Mouse (Mus musculus): ENCODE measurements at regions not wholly inside any gene's neighbourhood (a gene's known extent, or its start where the extent isn't known, plus 50 kb on each side); places are given as distances from the start of the nearest gene placed in this dataset.
"Not testable (repeated sequence)": the region's sequence is repeated elsewhere in the genome, so short reads cannot be mapped to it uniquely, and the experiment has no call there.

GRCm38 (mm10) chr10:96697781-96698180, 81.0 kb downstream of the Btg1 start:
- ChIA-PET CTCF (interaction anchor here (1.0 to 1.5 kb wide), 2 partner anchors 11 to 21 kb away, joined by 3 to 4 read pairs; no protein-coding TSS in a partner anchor), POLR2A (interaction anchor here (0.6 kb wide), 2 partner anchors 80 to 91 kb away, joined by 3 read pairs; no protein-coding TSS in a partner anchor)
- DNase-seq (ENCODE audit: low read depth, low spot score) (no peak), ATAC-seq (peak; percentile 94)
- no peak for TF ChIP-seq CTCF (IDR thresholded peaks at IDR 0.05)
- in situ Hi-C loops (cut with MboI; ENCODE audit: low pct_unique_long_range_greater_than_20kb) = no loop called here
- no peaks in the 10 kb centered on the region for H3K27me3 ChIP-seq

- in situ Hi-C loops (cut with MboI; ENCODE audit: low pct_unique_long_range_greater_than_20kb) = no loop called here
- ChIA-PET POLR2A (no interaction called here), CTCF (interaction anchor here (0.9 to 1.6 kb wide), 3 partner anchors 10 to 20 kb away, joined by 3 to 4 read pairs (median 3); no protein-coding TSS in a partner anchor)
- TF ChIP-seq CTCF (IDR thresholded peaks at IDR 0.05) = no peak
- H3K27me3 ChIP-seq = no peaks in the 10 kb centered on the region
- no peak for ATAC-seq
- no peak for DNase-seq (ENCODE audit: low read depth, low spot score)
Observed at GRCm38 (mm10) chr10:96706656-96707055, 89.8 kb downstream of the Btg1 start.

- POLR2A ChIA-PET = no interaction called here
- ATAC-seq (no peak), DNase-seq (ENCODE audit: low read depth, low spot score) (no peak)
- no peak for TF ChIP-seq CTCF (IDR thresholded peaks at IDR 0.05)
- in situ Hi-C loops (cut with MboI; ENCODE audit: low pct_unique_long_range_greater_than_20kb) = no loop called here
- H3K27me3 ChIP-seq = no peaks in the 10 kb centered on the region
- CTCF ChIA-PET = interaction anchor here (1.6 kb wide), 1 partner anchor 11 kb away, joined by 3 read pairs; no protein-coding TSS in a partner anchor
Observed at GRCm38 (mm10) chr10:96708471-96708870, 91.7 kb downstream of the Btg1 start.

- ATAC-seq (no peak), DNase-seq (ENCODE audit: low read depth, low spot score) (no peak)
- H3K27me3 ChIP-seq = no peaks in the 10 kb centered on the region
- in situ Hi-C loops (cut with MboI; ENCODE audit: low pct_unique_long_range_greater_than_20kb) = no loop called here
- POLR2A ChIA-PET = no interaction called here
- TF ChIP-seq CTCF (IDR thresholded peaks at IDR 0.05) = no peak
- CTCF ChIA-PET = no interaction called here
Observed at GRCm38 (mm10) chr10:96709698-96710356, 93.0 kb downstream of the Btg1 start.

- H3K27me3 ChIP-seq = no peaks in the 10 kb centered on the region
- in situ Hi-C loops (cut with MboI; ENCODE audit: low pct_unique_long_range_greater_than_20kb) = no loop called here
- ChIA-PET POLR2A (no interaction called here), CTCF (interaction anchor here (1.1 to 1.6 kb wide), 2 partner anchors 11 to 13 kb away, joined by 3 to 4 read pairs; no protein-coding TSS in a partner anchor)
- no peak for TF ChIP-seq CTCF (IDR thresholded peaks at IDR 0.05)
- ATAC-seq (no peak), DNase-seq (ENCODE audit: low read depth, low spot score) (no peak)
Observed at GRCm38 (mm10) chr10:96711993-96712392, 95.2 kb downstream of the Btg1 start.

GRCm38 (mm10) chr10:96714702-96715101, 97.9 kb downstream of the Btg1 start:
- TF ChIP-seq CTCF (IDR thresholded peaks at IDR 0.05) = no peak
- POLR2A ChIA-PET = no interaction called here
- ATAC-seq (peak; percentile 76), DNase-seq (ENCODE audit: low read depth, low spot score) (no peak)
- CTCF ChIA-PET = interaction anchor here (0.8 to 1.3 kb wide), 3 partner anchors 9 to 13 kb away, joined by 3 to 6 read pairs (median 3); no protein-coding TSS in a partner anchor
- no peaks in the 10 kb centered on the region for H3K27me3 ChIP-seq
- in situ Hi-C loops (cut with MboI; ENCODE audit: low pct_unique_long_range_greater_than_20kb) = no loop called here

- POLR2A ChIA-PET = no interaction called here
- TF ChIP-seq CTCF (IDR thresholded peaks at IDR 0.05) = no peak
- H3K27me3 ChIP-seq = no peaks in the 10 kb centered on the region
- in situ Hi-C loops (cut with MboI; ENCODE audit: low pct_unique_long_range_greater_than_20kb) = no loop called here
- DNase-seq (ENCODE audit: low read depth, low spot score) (no peak), ATAC-seq (no peak)
- CTCF ChIA-PET = interaction anchor here (1.3 kb wide), 1 partner anchor 10 kb away, joined by 3 read pairs; no protein-coding TSS in a partner anchor
Observed at GRCm38 (mm10) chr10:96717281-96717680, 100.5 kb downstream of the Btg1 start.

- DNase-seq (ENCODE audit: low read depth, low spot score); ATAC-seq; in situ Hi-C loops (cut with MboI; ENCODE audit: low pct_unique_long_range_greater_than_20kb); H3K27me3 ChIP-seq; POLR2A ChIA-PET: not testable (repeated sequence)
- CTCF ChIA-PET = interaction anchor here (1.5 to 2.4 kb wide), 2 partner anchors 9 to 20 kb away, joined by 4 to 9 read pairs; no protein-coding TSS in a partner anchor
Observed at GRCm38 (mm10) chr10:96718706-96719105, 101.9 kb downstream of the Btg1 start.

GRCm38 (mm10) chr10:96720281-96720711, 103.5 kb downstream of the Btg1 start:
- ATAC-seq (no peak), DNase-seq (ENCODE audit: low read depth, low spot score) (no peak)
- no peaks in the 10 kb centered on the region for H3K27me3 ChIP-seq
- POLR2A ChIA-PET = no interaction called here
- TF ChIP-seq CTCF (IDR thresholded peaks at IDR 0.05) = no peak
- CTCF ChIA-PET = interaction anchor here (1.3 to 2.4 kb wide), 2 partner anchors 8 to 12 kb away, joined by 3 to 9 read pairs; no protein-coding TSS in a partner anchor
- in situ Hi-C loops (cut with MboI; ENCODE audit: low pct_unique_long_range_greater_than_20kb) = no loop called here

GRCm38 (mm10) chr10:96720956-96721688, 104.3 kb downstream of the Btg1 start:
- TF ChIP-seq CTCF (IDR thresholded peaks at IDR 0.05) = no peak
- ChIA-PET POLR2A (no interaction called here), CTCF (no interaction called here)
- in situ Hi-C loops (cut with MboI; ENCODE audit: low pct_unique_long_range_greater_than_20kb) = no loop called here
- ATAC-seq (no peak), DNase-seq (ENCODE audit: low read depth, low spot score) (no peak)
- no peaks in the 10 kb centered on the region for H3K27me3 ChIP-seq

GRCm38 (mm10) chr10:96722491-96722890, 105.7 kb downstream of the Btg1 start:
- CTCF ChIA-PET = interaction anchor here (1.0 to 1.1 kb wide), 2 partner anchors 20 to 36 kb away, joined by 3 read pairs; no protein-coding TSS in a partner anchor
- in situ Hi-C loops (cut with MboI; ENCODE audit: low pct_unique_long_range_greater_than_20kb) = no loop called here
- POLR2A ChIA-PET = no interaction called here
- TF ChIP-seq CTCF (IDR thresholded peaks at IDR 0.05) = no peak
- ATAC-seq (no peak), DNase-seq (ENCODE audit: low read depth, low spot score) (no peak)
- no peaks in the 10 kb centered on the region for H3K27me3 ChIP-seq

Measured in Patski (cell line).